Mouse (Mus musculus) thymus, postnatal 4 days (tissue): ENCODE measurements around the gene Zfp462.

Experiments used
- DNase-seq: peaks from one replicate; pipeline ENCODE4 v3.0.0; 2021

Gene Zfp462

GRCm38 (mm10) chr4:55124126-55124525 lies 179.3 kb downstream of the Zfp462 start:
- DNase-seq, result no peak

- DNase-seq, result no peak
Measured at GRCm38 (mm10) chr4:55125048-55125737, 180.3 kb downstream of the Zfp462 start.

DNA sequence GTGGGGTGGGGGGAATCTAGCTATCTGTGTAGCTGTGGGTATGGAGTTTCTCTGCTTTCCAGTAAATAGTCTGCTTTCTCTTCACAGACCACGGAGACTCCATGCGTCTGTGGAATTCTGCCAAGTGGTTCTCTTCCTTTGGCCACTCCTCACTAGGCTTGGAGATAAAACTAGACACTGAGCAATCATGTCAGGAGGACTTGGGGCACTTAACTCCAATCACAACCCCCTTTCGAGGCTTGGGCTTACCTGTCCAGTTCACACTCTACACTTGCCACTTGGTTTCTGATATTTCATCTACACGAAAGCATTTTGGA lies 180.8 kb downstream of the Zfp462 start:
- DNase-seq, result no peak

DNA sequence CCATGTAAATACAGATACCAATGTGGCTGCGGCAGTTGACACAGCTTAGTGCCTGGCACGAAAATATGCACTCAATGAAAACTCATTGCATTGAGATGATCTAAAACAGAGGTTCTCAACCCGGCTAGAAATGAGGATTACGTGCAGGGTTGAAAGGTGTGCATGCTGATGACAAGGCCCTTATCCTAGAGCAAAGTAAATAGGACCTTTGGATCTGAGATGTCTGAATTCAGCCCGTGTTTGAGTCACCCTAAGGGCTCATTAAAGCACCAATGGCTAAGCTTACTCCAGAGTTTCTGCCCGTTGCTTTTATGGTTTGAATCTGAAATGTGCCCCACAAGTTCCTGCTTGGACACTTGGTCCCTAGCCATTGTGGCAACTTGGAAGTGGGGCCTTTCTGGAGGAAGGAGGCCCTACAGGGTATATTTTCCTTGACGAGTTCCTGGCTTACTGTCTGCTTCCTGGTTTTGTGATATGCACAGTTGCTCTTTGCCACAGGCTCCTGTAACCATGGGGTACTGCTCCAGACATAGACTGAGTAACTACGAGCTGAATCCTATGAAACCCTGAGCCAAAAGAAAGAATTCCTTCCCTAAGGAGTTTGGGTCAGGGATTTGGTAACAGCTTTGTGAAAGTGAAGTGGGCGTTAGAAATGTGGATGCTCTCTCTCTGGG lies 182.5 kb downstream of the Zfp462 start:
- no peak for DNase-seq

DNA sequence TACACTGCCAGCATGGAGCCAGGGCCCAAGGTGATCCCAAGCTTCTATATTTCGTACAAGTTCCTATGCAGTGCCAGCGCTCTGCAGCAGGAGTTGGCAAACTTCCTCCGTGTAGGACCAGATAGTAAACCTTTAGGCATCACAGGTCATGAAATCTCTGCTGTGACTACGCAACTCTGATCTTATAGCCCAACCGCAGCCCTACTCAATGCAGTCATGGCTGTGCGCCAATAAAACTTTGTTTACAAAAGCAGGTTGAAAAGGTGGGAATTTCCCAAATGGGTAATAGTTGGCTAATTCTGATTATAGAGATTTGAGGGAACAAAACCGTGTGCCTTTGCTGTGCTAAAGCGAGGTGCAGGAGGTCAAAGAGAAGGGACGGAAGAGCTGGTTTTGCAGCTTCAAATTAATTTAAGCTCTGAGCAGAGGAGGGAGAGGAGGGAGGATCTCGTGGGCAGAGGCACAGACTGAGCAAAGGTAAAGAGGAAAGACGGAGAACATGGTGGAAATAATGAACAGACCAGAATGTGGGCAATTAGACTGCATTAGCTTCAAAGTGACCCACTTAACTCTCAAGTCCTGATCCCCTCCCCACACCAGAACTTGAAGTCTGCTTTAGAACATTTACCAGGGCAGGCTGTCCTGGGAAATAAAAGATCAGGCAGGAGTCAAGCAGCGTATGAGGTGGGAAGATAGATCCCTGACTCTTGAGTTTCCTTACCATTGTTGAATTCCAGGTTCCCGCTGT lies 183.4 kb downstream of the Zfp462 start:
- DNase-seq, result no peak
